Mouse (Mus musculus) ES-E14 (cell line): ENCODE measurements around the gene Srr.

Source experiments
- CHD2 ChIP-seq: IDR thresholded peaks from 2 replicates; pipeline ENCODE4 v1.6.1; 2014; ENCODE audit warnings: mild to moderate bottlenecking, low read depth, low read length, inconsistent platforms
- HCFC1 ChIP-seq: IDR thresholded peaks from 2 replicates; pipeline ENCODE4 v1.6.1; 2012; ENCODE audit warnings: low read length, inconsistent platforms, borderline replicate concordance; ENCODE audit not compliant: insufficient read depth
- MAFK ChIP-seq: IDR thresholded peaks from 2 replicates; pipeline ENCODE4 v1.6.1; 2014; ENCODE audit warnings: mild to moderate bottlenecking, low read depth, low read length, inconsistent platforms; ENCODE audit not compliant: insufficient read depth
- ZC3H11A ChIP-seq: IDR thresholded peaks from 2 replicates; pipeline ENCODE4 v1.6.1; 2012; ENCODE audit warnings: low read depth, mild to moderate bottlenecking, inconsistent platforms, low read length, borderline replicate concordance
- ZNF384 ChIP-seq: IDR thresholded peaks from 2 replicates; pipeline ENCODE4 v1.6.1; 2012; ENCODE audit warnings: low read depth, low read length, inconsistent platforms

DNA sequence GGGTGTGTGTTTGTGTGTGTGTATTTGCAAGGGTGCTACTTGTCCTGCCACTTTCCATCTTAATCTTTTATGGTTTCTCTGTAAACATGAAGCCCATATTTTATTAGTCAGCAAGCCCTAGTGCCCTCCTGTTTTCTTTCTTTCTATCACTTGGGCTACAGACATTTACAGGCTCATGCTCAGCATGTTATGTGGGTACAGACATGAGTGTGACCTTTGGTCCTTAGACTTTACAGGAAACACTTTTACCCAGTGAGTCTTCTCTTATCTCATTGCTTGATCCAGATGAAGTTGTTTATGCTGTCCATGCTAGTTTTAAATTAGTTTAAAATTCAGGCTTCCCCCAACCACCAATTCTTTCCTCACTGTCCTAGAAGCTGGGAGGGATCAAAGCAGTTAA, 36.2 kb upstream of the Srr start:
- TF ChIP-seq ZC3H11A: no peak
- TF ChIP-seq ZNF384: no peak
- TF ChIP-seq MAFK: no peak
- no peak for TF ChIP-seq CHD2
- no peak for TF ChIP-seq HCFC1
